Mouse (Mus musculus) adrenal gland, adult (tissue): ENCODE measurements at regions not wholly inside any gene's neighbourhood (a gene's known extent, or its start where the extent isn't known, plus 50 kb on each side); places are given as distances from the start of the nearest gene placed in this dataset.
"Not testable (repeated sequence)": the region's sequence is repeated elsewhere in the genome, so short reads cannot be mapped to it uniquely, and the experiment has no call there.

Experiments
- DNase-seq, 2 experiments: peaks; one replicate each; pipeline ENCODE4 v3.0.0; 2022 to 2023; ENCODE audit warnings: low spot score in 1 of 2; ENCODE audit not compliant: inconsistent age in 2 of 2

DNA sequence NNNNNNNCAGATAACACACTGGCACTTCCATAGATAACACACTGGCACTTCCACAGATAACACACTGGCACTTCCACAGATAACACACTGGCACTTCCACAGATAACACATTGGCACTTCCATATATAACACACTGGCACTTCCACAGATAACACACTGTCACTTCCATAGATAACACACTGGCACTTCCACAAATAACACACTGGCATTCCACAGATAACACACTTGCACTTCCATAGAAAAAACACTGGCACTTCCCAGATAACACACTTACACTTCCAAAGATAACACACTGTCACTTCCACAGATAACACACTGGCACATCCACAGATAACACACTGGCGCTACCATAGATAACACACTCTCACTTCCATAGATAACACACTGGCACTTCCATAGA is 105.7 kb upstream of the Afdn start:
- DNase-seq = not testable (repeated sequence)

DNA sequence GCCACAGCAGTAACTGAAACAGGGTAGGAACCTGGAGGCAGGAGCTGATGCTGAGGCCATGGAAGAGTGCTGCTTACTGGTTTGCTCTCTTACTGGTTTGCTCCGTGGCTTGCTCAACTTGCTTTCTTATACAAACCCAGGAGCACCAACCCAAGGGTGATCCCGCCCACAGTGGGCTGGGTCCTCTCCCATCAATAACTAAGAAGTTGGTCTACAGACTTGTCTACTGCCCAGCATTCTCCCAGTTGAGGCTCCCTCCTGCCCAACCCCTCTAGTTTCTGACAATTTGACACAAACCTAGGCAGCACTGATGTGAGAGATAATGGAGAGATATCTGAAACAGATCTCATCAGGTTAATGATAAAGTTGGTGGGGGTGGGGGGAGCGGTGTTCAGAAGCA is 104.3 kb upstream of the Afdn start:
- DNase-seq = no peak

DNA sequence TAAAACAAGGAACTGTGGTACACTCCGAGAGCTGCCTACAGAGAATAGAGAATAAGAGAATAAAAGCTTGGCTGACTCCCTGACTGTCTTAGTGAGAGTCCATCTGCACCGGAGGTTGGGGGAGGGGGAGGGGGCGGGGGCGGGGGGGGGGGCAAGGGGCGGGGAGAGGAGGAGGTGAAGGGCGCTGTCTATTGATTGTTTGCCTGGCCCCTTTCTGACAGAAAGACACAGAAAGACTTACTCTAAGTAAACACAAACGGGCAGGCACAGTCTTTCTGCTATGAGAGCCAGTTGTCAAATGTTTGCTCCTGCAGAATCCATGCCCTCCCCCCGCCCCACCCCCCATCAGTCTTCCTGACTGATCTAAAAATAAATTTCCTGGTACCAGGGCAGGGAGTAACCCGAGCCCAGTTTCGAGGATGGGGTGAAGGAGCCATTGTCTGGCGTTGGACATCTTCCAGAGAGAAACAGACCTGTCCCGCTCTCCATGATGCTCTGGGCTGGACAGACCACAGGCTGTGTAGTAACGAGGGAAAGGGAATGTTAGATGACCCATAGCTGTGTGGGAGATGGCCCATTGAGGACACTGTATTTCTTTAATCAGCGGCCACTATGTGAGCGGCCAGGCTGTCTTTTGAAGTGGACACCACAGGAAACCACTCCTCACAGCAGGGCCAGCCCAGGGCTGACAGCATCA is 103.7 kb upstream of the Afdn start:
- peak in 1 of 2 experiments; percentile 60 for DNase-seq

DNA sequence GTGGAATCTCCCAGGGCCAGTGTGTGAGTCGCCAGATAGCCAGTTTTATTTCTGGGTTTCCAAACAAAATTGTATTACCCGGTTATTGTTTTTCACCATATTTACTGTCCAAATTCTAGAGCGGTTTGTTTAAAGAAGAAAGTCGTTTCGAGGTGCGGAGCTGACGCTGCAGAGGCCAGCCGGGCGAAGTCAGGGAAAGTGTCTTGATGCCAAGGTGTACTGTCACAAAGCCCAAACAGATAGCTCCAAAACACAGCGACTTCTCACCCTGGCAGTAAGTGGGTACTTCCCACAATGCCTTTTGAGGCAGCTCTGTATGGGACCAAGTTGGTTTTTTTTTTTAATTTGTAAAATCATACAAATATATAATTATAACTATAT is 103.2 kb upstream of the Afdn start:
- no peak for DNase-seq

- no peak for DNase-seq
Measured at GRCm38 (mm10) chr17:13657656-13658292, 102.6 kb upstream of the Afdn start.

DNA sequence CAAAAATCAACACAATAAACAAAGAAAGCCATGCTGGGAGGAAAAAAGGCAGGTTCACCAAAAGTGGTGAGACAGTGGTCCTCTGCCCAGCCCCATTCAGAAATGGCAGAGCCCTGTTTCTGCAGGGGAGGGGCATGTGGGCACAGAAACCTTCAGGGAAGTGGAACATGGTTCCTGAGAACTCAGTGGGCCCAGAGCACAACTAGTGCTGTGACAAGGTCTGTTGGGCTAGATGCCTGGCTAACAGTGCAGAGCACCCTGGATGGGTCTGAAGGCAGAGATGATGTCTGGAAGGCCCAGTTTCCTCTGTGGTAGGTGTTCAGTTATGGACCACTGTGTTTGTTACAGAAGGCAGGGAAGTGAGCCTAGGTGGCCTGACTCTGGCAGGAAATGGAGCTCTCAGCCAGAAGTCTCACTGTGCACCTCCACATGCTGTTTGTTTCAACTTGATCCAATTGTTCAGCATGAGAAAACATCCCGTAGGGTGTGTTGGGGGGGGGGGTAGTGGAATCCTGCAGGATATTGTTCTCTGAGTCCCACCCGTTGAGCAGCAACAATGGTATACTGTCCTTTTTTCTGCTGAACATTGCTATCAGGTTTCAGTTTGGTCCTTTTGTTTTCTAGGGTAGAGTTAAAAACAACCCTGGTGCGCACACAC is 101.9 kb upstream of the Afdn start:
- DNase-seq = no peak

- peak in 1 of 2 experiments; percentile 59 for DNase-seq
Measured at GRCm38 (mm10) chr17:13659103-13659502, 101.2 kb upstream of the Afdn start.

GRCm38 (mm10) chr17:13659943-13660342 is 100.4 kb upstream of the Afdn start:
- DNase-seq = no peak

- no peak for DNase-seq
Measured at GRCm38 (mm10) chr17:13661023-13661422, 99.3 kb upstream of the Afdn start.

DNA sequence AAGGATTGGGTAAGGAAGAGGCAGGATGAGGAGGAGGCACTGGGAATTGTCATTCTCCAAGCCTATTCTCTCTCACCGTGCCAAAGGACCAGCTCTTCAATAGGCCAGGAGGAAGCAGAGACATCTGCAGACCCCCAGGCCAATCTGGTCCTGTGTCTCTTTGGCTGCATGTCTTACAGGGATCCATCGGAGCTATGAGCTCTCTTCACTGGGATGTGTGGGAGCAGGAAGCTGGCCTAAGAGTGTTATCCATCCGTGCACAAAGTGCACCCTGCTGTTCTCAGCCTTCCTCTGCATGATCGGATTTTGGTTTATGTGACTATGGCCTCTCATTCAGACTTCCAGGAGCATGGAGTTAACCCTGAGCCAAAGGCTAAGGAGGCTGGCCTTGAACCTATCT is 98.2 kb upstream of the Afdn start:
- DNase-seq = no peak
